In genomic region chr12:4841392-4841887, GRCm38 (mm10) we compare ENCODE assay signal across 8 mouse cellular contexts. TPM values are rescaled to one million over a fixed set of nuclear protein-coding genes. Genes with fewer than 3 reads are reported as not detected.
A peak's percentile ranks its signal among the peaks of the same experiment; 100 is the strongest.
DNase-seq lines count a peak whose midpoint lies in the region; ATAC-seq and TF ChIP-seq lines count a peak whose summit lies in the region.

TSS of gene Fkbp1b (minus strand) at chr12:4841591.

- ATAC-seq in intestine, embryonic 16.5 days = peak; percentile 49
- peak; percentile 74 for ATAC-seq in limb, embryonic 13.5 days (ENCODE audit: low FRiP score, low read depth)
- peak; percentile 71 for ATAC-seq in midbrain, embryonic 13.5 days

- no peaks in the 10 kb centered on the region for H3K9me3 ChIP-seq in intestine, embryonic 16.5 days (ENCODE audit: control insufficient read depth, low read length)
- H3K9me3 ChIP-seq in limb, embryonic 13.5 days = no peaks in the 10 kb centered on the region
- H3K9me3 ChIP-seq in midbrain, embryonic 13.5 days = no peaks in the 10 kb centered on the region

- intact Hi-C loops in left cerebral cortex, adult 2 months (cut with DNase I) = loop anchor here (2.0 to 5.0 kb wide), 2 partner anchors 23 to 66 kb away; partner anchors contain the start of gene Ubxn2a
- intact Hi-C loops in gastrocnemius, postnatal 36 days (cut with DNase I) = loop anchor here (2.0 kb wide), 1 partner anchor 25 kb away; the partner anchor contains the start of gene Sf3b6

- no peaks in the 10 kb centered on the region for H3K27me3 ChIP-seq in intestine, embryonic 16.5 days (replicated peaks; ENCODE audit: control insufficient read depth, insufficient read depth, low read length)
- no peaks in the 10 kb centered on the region; the same call in 1 of the 2 replicates for H3K27me3 ChIP-seq in limb, embryonic 13.5 days
- peaks cover 33% of the 10 kb centered on the region for H3K27me3 ChIP-seq in midbrain, embryonic 13.5 days
- H3K27me3 ChIP-seq in testis, adult 2 months (ENCODE audit: control insufficient read depth, insufficient read depth, low read length) = peaks cover 2% of the 10 kb centered on the region; the same call in 1 of the 2 replicates

- no peaks in the 10 kb centered on the region for H3K36me3 ChIP-seq in intestine, embryonic 16.5 days (ENCODE audit: control insufficient read depth, insufficient read depth, low read length)
- 0 out of 2 replicates have a peak, but pooled peaks cover 9% of the 10 kb centered on the region for H3K36me3 ChIP-seq in limb, embryonic 13.5 days
- H3K36me3 ChIP-seq in midbrain, embryonic 13.5 days = no peaks in the 10 kb centered on the region
- H3K36me3 ChIP-seq in testis, adult 2 months (ENCODE audit: control insufficient read depth, insufficient read depth, low read length) = no peaks in the 10 kb centered on the region

- DNase-seq in left cerebral cortex, adult 2 months (ENCODE audit: extremely low spot score in 1 of 2, low spot score in 2 of 2) = peak; percentile 55 to 56
- no peak for DNase-seq in left cerebral cortex, adult 9 months (ENCODE audit: low spot score in 2 of 2)
- DNase-seq in cerebellum, postnatal 36 days = peak; percentile 51 to 64
- DNase-seq in gastrocnemius, postnatal 36 days = peak; percentile 26 to 32

- H3K27ac ChIP-seq in left cerebral cortex, adult 2 months = peak within 1 kb of the TSS; percentile 64
- no peak within 1 kb of the TSS for H3K27ac ChIP-seq in intestine, embryonic 16.5 days (ENCODE audit: low read length)
- no peak within 1 kb of the TSS for H3K27ac ChIP-seq in limb, embryonic 13.5 days
- no peak within 1 kb of the TSS for H3K27ac ChIP-seq in midbrain, embryonic 13.5 days
- H3K27ac ChIP-seq in testis, adult 2 months (ENCODE audit: control insufficient read depth, insufficient read depth, low read depth, low read length) = no peak within 1 kb of the TSS

- no peak for TF ChIP-seq POLR2A in testis, adult 2 months (IDR thresholded peaks at IDR 0.05; ENCODE audit: control insufficient read depth, low read depth, low read length)

- peaks cover 14% of the 10 kb centered on the region for H3K4me1 ChIP-seq in intestine, embryonic 16.5 days (ENCODE audit: control insufficient read depth, insufficient read depth, low read length)
- peaks cover 27% of the 10 kb centered on the region for H3K4me1 ChIP-seq in limb, embryonic 13.5 days
- H3K4me1 ChIP-seq in midbrain, embryonic 13.5 days (replicated peaks) = peaks cover 24% of the 10 kb centered on the region
- peaks cover 19% of the 10 kb centered on the region for H3K4me1 ChIP-seq in testis, adult 2 months (ENCODE audit: control insufficient read depth, insufficient read depth, low read length)

- peak within 1 kb of the TSS; percentile 97 for H3K4me2 ChIP-seq in intestine, embryonic 16.5 days (ENCODE audit: low read depth, low read length)
- H3K4me2 ChIP-seq in limb, embryonic 13.5 days (replicated peaks) = peak within 1 kb of the TSS; percentile 90
- peak within 1 kb of the TSS; percentile 92 for H3K4me2 ChIP-seq in midbrain, embryonic 13.5 days (replicated peaks)

- under 1% methylated on average over 34 of the region's 37 CpGs for WGBS in intestine, embryonic 16.5 days
- under 1% methylated on average over 31 of the region's 37 CpGs for WGBS in limb, embryonic 13.5 days
- WGBS in midbrain, embryonic 13.5 days = 0% methylated on average over 37 of the region's 37 CpGs

- peak within 1 kb of the TSS; percentile 82 for H3K9ac ChIP-seq in intestine, embryonic 16.5 days (ENCODE audit: low read depth, low read length)
- H3K9ac ChIP-seq in limb, embryonic 13.5 days = peak within 1 kb of the TSS; percentile 83
- peak within 1 kb of the TSS; percentile 78 for H3K9ac ChIP-seq in midbrain, embryonic 13.5 days (replicated peaks)

- peak within 1 kb of the TSS; percentile 71 for H3K4me3 ChIP-seq in left cerebral cortex, adult 2 months
- peak within 1 kb of the TSS; percentile 91 for H3K4me3 ChIP-seq in intestine, embryonic 16.5 days (ENCODE audit: low read length)
- H3K4me3 ChIP-seq in limb, embryonic 13.5 days = peak within 1 kb of the TSS; percentile 78
- H3K4me3 ChIP-seq in midbrain, embryonic 13.5 days (replicated peaks) = peak within 1 kb of the TSS; percentile 79
- peak within 1 kb of the TSS; percentile 67 for H3K4me3 ChIP-seq in testis, adult 2 months (ENCODE audit: control insufficient read depth, low read depth, low read length)

- TF ChIP-seq CTCF in left cerebral cortex, adult 2 months (IDR thresholded peaks at IDR 0.05) = no peak
- no peak for TF ChIP-seq CTCF in testis, adult 2 months (IDR thresholded peaks at IDR 0.05; ENCODE audit: control insufficient read depth, insufficient read depth, insufficient replicate concordance, low read depth, low read length)

RNA-seq across cellular contexts. Expression of gene Fkbp1b, which starts in this region (rescaled TPM):
- 10 to 100 TPM; 43.7 to 48.3 TPM for total RNA-seq in left cerebral cortex, adult 2 months (2021)
- total RNA-seq in gastrocnemius, postnatal 36 days (2021) = 1 to 10 TPM; 1.0 to 1.2 TPM
- polyA plus RNA-seq in intestine, embryonic 16.5 days (2015; fragmentation: Nextera tagmentation; extraction: Ambion mirVana) = 7.1 and 8.2 TPM in 2 replicates
- polyA plus RNA-seq in limb, embryonic 13.5 days (2015; fragmentation: Nextera tagmentation; extraction: Ambion mirVana) = 14.0 and 14.8 TPM in 2 replicates
- 18.3 and 20.7 TPM in 2 replicates for polyA plus RNA-seq in midbrain, embryonic 13.5 days (2015; fragmentation: Nextera tagmentation; extraction: Ambion mirVana)
- 0.47 and 0.68 TPM in 2 replicates for polyA plus RNA-seq in testis, adult 2 months (2012; rRNA removed)

Comparison
In these comparisons a context has a peak if more than half of its experiments do, and no peak if none do; other contexts are left out.
1. RNA of gene Fkbp1b (total RNA-seq): 43.7 to 48.3 TPM in left cerebral cortex, adult 2 months; 1.0 to 1.2 TPM in gastrocnemius, postnatal 36 days; every median in the first group is over 10 times any median in the second.
2. DNase-seq: peak in left cerebral cortex, adult 2 months (2 of 2), cerebellum, postnatal 36 days (2 of 2) and gastrocnemius, postnatal 36 days (2 of 2); none in left cerebral cortex, adult 9 months (0 of 2).
3. Peak in every context shown above with its lines, with median percentiles within 50 percentile points of each other: H3K4me3 ChIP-seq, ATAC-seq, H3K4me2 ChIP-seq and H3K9ac ChIP-seq.